Mouse (Mus musculus): ENCODE results near the gene Cemip. TPM values are rescaled to one million over a fixed set of nuclear protein-coding genes. Genes with fewer than 3 reads are reported as not detected.

Cemip gene
- polyA plus RNA-seq, 1 experiment from 2014 or later, result 0.81 TPM

- no peaks in the 10 kb centered on the region for H3K27me3 ChIP-seq (replicated peaks; ENCODE audit: control insufficient read depth, insufficient read depth, low read length)
- H3K9ac ChIP-seq (ENCODE audit: low read depth, low read length), result no peak overlapping the region
- H3K4me2 ChIP-seq (ENCODE audit: low read length), result no peak overlapping the region
- WGBS, result 95% methylated on average over 1 of the region's 1 CpGs
- no peak for ATAC-seq
- H3K4me1 ChIP-seq (ENCODE audit: control insufficient read depth, insufficient read depth, low read depth, low read length), result peaks cover 4% of the 10 kb centered on the region; the same call in 1 of the 2 replicates
- H3K36me3 ChIP-seq (ENCODE audit: control insufficient read depth, insufficient read depth, low read length), result peaks cover 14% of the 10 kb centered on the region
- no peaks in the 10 kb centered on the region for H3K9me3 ChIP-seq (ENCODE audit: control insufficient read depth, low read length)
- H3K4me3 ChIP-seq (ENCODE audit: low read length), result no peak overlapping the region
- no peak overlapping the region for H3K27ac ChIP-seq (ENCODE audit: low read depth, low read length)
Measured at GRCm38 (mm10) chr7:84106942-84107341, 20.6 kb upstream of the Cemip start.

- Histone ChIP-seq H3K36me3 (ENCODE audit: control insufficient read depth, insufficient read depth, low read length) (no peaks in the 10 kb centered on the region), H3K4me3 (ENCODE audit: low read length) (no peak overlapping the region), H3K9ac (ENCODE audit: low read depth, low read length) (no peak overlapping the region), H3K9me3 (ENCODE audit: control insufficient read depth, low read length) (no peaks in the 10 kb centered on the region), H3K27ac (ENCODE audit: low read depth, low read length) (no peak overlapping the region), H3K4me2 (ENCODE audit: low read length) (no peak overlapping the region), H3K27me3 (replicated peaks; ENCODE audit: control insufficient read depth, insufficient read depth, low read length) (no peaks in the 10 kb centered on the region), H3K4me1 (ENCODE audit: control insufficient read depth, insufficient read depth, low read depth, low read length) (no peaks in the 10 kb centered on the region)
- 95% methylated on average over 1 of the region's 1 CpGs for WGBS
- ATAC-seq, result no peak
Measured at GRCm38 (mm10) chr7:84102589-84102988, 16.3 kb upstream of the Cemip start.

DNA sequence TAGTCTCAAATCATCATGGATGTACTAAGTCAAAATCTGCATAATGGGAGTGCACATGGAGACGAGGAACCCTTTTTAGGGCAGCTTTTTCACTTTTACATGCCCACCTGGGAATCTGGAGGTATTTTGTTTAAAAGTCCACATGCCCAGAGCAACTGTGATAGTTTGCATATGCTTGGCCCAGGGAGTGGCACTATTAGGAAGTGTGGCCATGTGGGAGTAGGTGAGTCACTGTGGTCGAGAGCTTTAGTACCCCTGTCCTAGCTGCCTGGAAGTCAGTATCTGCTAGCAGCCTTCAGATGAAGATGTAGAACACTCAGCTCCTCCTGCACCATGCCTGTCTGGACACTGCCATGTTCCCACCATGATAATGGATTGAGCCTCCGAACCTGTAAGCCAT is 14.4 kb upstream of the Cemip start:
- no peaks in the 10 kb centered on the region for H3K36me3 ChIP-seq (ENCODE audit: control insufficient read depth, insufficient read depth, low read length)
- no peaks in the 10 kb centered on the region for H3K4me1 ChIP-seq (ENCODE audit: control insufficient read depth, insufficient read depth, low read depth, low read length)
- H3K27me3 ChIP-seq (replicated peaks; ENCODE audit: control insufficient read depth, insufficient read depth, low read length), result no peaks in the 10 kb centered on the region
- no peak overlapping the region for H3K4me2 ChIP-seq (ENCODE audit: low read length)
- 89% methylated on average over 3 of the region's 3 CpGs for WGBS
- H3K27ac ChIP-seq (ENCODE audit: low read depth, low read length), result no peak overlapping the region
- ATAC-seq, result no peak
- no peak overlapping the region for H3K9ac ChIP-seq (ENCODE audit: low read depth, low read length)
- H3K4me3 ChIP-seq (ENCODE audit: low read length), result no peak overlapping the region
- no peaks in the 10 kb centered on the region for H3K9me3 ChIP-seq (ENCODE audit: control insufficient read depth, low read length)

DNA sequence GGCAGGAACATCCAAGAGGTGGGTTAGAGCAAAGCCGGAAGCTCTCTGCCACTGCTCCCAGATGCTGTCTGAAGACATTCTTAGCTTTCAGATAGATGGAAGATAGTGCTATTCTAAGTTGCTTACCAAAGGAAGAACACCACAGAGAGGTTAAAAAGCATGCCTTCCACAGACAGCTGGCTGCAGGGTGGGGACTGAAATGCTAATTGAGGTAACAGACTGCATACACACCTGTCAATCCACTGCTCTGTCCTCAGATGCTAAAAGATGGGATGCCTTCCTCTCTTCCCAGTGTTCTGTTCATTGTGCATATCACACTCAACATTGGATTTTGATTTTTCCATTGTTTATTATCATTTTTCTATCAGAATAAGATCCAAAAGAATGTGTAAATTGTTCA is 11.8 kb upstream of the Cemip start:
- WGBS, result 100% methylated on average over 1 of the region's 1 CpGs
- Histone ChIP-seq H3K4me1 (ENCODE audit: control insufficient read depth, insufficient read depth, low read depth, low read length) (no peaks in the 10 kb centered on the region), H3K36me3 (ENCODE audit: control insufficient read depth, insufficient read depth, low read length) (no peaks in the 10 kb centered on the region), H3K27ac (ENCODE audit: low read depth, low read length) (no peak overlapping the region), H3K9ac (ENCODE audit: low read depth, low read length) (no peak overlapping the region), H3K4me3 (ENCODE audit: low read length) (no peak overlapping the region), H3K4me2 (ENCODE audit: low read length) (no peak overlapping the region), H3K9me3 (ENCODE audit: control insufficient read depth, low read length) (no peaks in the 10 kb centered on the region), H3K27me3 (replicated peaks; ENCODE audit: control insufficient read depth, insufficient read depth, low read length) (no peaks in the 10 kb centered on the region)
- ATAC-seq, result no peak

GRCm38 (mm10) chr7:84096501-84096900 is 10.2 kb upstream of the Cemip start:
- 50% methylated on average over 6 of the region's 6 CpGs for WGBS
- Histone ChIP-seq H3K36me3 (ENCODE audit: control insufficient read depth, insufficient read depth, low read length) (no peaks in the 10 kb centered on the region), H3K4me1 (ENCODE audit: control insufficient read depth, insufficient read depth, low read depth, low read length) (no peaks in the 10 kb centered on the region), H3K9me3 (ENCODE audit: control insufficient read depth, low read length) (no peaks in the 10 kb centered on the region), H3K9ac (ENCODE audit: low read depth, low read length) (no peak overlapping the region), H3K27me3 (replicated peaks; ENCODE audit: control insufficient read depth, insufficient read depth, low read length) (no peaks in the 10 kb centered on the region), H3K4me2 (ENCODE audit: low read length) (no peak overlapping the region), H3K27ac (ENCODE audit: low read depth, low read length) (no peak overlapping the region), H3K4me3 (ENCODE audit: low read length) (no peak overlapping the region)
- peak; percentile 58; the same call in 1 of the 2 replicates for ATAC-seq

- 81% methylated on average over 4 of the region's 4 CpGs for WGBS
- no peak overlapping the region for H3K9ac ChIP-seq (ENCODE audit: low read depth, low read length)
- H3K27me3 ChIP-seq (replicated peaks; ENCODE audit: control insufficient read depth, insufficient read depth, low read length), result no peaks in the 10 kb centered on the region; the same call in 1 of the 2 replicates
- no peak overlapping the region for H3K27ac ChIP-seq (ENCODE audit: low read depth, low read length)
- no peak overlapping the region for H3K4me3 ChIP-seq (ENCODE audit: low read length)
- no peaks in the 10 kb centered on the region for H3K9me3 ChIP-seq (ENCODE audit: control insufficient read depth, low read length)
- no peak overlapping the region for H3K4me2 ChIP-seq (ENCODE audit: low read length)
- peaks cover 7% of the 10 kb centered on the region; the same call in 1 of the 2 replicates for H3K4me1 ChIP-seq (ENCODE audit: control insufficient read depth, insufficient read depth, low read depth, low read length)
- no peaks in the 10 kb centered on the region for H3K36me3 ChIP-seq (ENCODE audit: control insufficient read depth, insufficient read depth, low read length)
- no peak for ATAC-seq
Measured at GRCm38 (mm10) chr7:84090793-84091192, 4.5 kb upstream of the Cemip start.

DNA sequence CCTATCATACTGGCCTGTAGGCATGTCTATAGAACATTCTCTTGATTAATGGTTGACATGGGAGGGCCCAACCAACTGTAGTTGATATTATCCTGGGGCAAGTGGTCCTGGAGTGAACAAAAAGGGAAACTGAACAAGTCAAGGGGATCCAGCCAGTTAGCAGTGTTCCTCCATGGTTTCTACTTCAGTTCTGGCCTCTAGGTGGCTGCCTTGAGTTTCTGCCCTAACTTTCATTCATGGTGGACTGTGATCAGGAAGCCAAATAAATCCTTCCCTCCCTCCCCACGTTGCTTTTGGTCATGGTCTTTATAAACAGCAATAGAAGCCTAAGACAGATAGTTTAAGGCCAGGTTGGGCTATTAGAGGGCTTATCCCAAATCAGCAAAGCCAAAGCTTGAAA is 3.5 kb upstream of the Cemip start:
- H3K27ac ChIP-seq (ENCODE audit: low read depth, low read length), result no peak overlapping the region
- WGBS, result 22% methylated on average over 1 of the region's 1 CpGs
- peaks cover 7% of the 10 kb centered on the region for H3K4me1 ChIP-seq (ENCODE audit: control insufficient read depth, insufficient read depth, low read depth, low read length)
- H3K9ac ChIP-seq (ENCODE audit: low read depth, low read length), result no peak overlapping the region
- H3K27me3 ChIP-seq (replicated peaks; ENCODE audit: control insufficient read depth, insufficient read depth, low read length), result no peaks in the 10 kb centered on the region; the same call in none of the 2 replicates
- H3K36me3 ChIP-seq (ENCODE audit: control insufficient read depth, insufficient read depth, low read length), result no peaks in the 10 kb centered on the region
- H3K4me3 ChIP-seq (ENCODE audit: low read length), result no peak overlapping the region
- no peak overlapping the region for H3K4me2 ChIP-seq (ENCODE audit: low read length)
- H3K9me3 ChIP-seq (ENCODE audit: control insufficient read depth, low read length), result no peaks in the 10 kb centered on the region
- ATAC-seq, result no peak

- no peak for ATAC-seq
- Histone ChIP-seq H3K4me3 (ENCODE audit: low read length) (no peak overlapping the region), H3K9ac (ENCODE audit: low read depth, low read length) (no peak overlapping the region), H3K27me3 (replicated peaks; ENCODE audit: control insufficient read depth, insufficient read depth, low read length) (no peaks in the 10 kb centered on the region; the same call in none of the 2 replicates), H3K4me2 (ENCODE audit: low read length) (no peak overlapping the region), H3K4me1 (ENCODE audit: control insufficient read depth, insufficient read depth, low read depth, low read length) (peaks cover 7% of the 10 kb centered on the region), H3K36me3 (ENCODE audit: control insufficient read depth, insufficient read depth, low read length) (no peaks in the 10 kb centered on the region), H3K9me3 (ENCODE audit: control insufficient read depth, low read length) (no peaks in the 10 kb centered on the region), H3K27ac (ENCODE audit: low read depth, low read length) (no peak overlapping the region)
- WGBS, result 9% methylated on average over 4 of the region's 4 CpGs
Measured at GRCm38 (mm10) chr7:84088971-84089370, 2.7 kb upstream of the Cemip start.

DNA sequence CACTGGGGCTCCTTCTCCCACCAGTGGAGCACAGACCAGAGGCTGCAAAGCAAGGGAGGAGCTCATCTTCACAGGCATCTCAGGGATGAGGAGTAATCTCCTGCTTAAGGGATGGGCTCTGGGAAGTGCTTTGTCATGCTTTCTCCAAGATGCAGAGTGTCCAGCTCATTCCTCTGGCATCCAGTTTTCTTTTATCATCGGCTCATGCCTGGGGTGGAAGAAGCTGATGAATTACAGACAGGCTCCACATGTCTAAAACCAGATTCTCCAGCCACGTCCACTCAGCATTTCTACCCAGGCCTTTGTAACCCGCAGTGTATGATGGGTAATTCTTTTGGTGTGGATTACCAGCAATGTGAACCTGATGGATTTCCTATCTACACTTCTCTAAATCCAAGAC is 1.9 kb upstream of the Cemip start:
- Histone ChIP-seq H3K36me3 (ENCODE audit: control insufficient read depth, insufficient read depth, low read length) (no peaks in the 10 kb centered on the region), H3K27ac (ENCODE audit: low read depth, low read length) (no peak overlapping the region), H3K27me3 (replicated peaks; ENCODE audit: control insufficient read depth, insufficient read depth, low read length) (no peaks in the 10 kb centered on the region; the same call in none of the 2 replicates), H3K4me1 (ENCODE audit: control insufficient read depth, insufficient read depth, low read depth, low read length) (peaks cover 7% of the 10 kb centered on the region), H3K4me2 (ENCODE audit: low read length) (no peak overlapping the region), H3K4me3 (ENCODE audit: low read length) (no peak overlapping the region), H3K9me3 (ENCODE audit: control insufficient read depth, low read length) (no peaks in the 10 kb centered on the region), H3K9ac (ENCODE audit: low read depth, low read length) (no peak overlapping the region)
- ATAC-seq, result no peak
- WGBS, result 84% methylated on average over 3 of the region's 3 CpGs
